Comparison of ENCODE assay signal across 8 mouse cellular contexts in genomic region chr6:92183621-92184131, GRCm38 (mm10). TPM values are rescaled to one million over a fixed set of nuclear protein-coding genes. Genes with fewer than 3 reads are reported as not detected.
DNase-seq lines count a peak whose midpoint lies in the region; ATAC-seq lines count a peak whose summit lies in the region.

Gene Mrps25, minus strand, starts transcription at chr6:92184033.

- DNase-seq in T-cell, adult 2 months (ENCODE audit: low spot score): peak; percentile 14
- peak; percentile 83 to 89 for DNase-seq in cerebellum, postnatal 25 days
- DNase-seq in frontal cortex, postnatal 25 days (ENCODE audit: low spot score in 2 of 2): peak; percentile 39 to 63
- DNase-seq in layer of hippocampus, postnatal 14 days (ENCODE audit: low spot score in 2 of 2): peak; percentile 59 to 71
- DNase-seq in lung, postnatal 14 days: peak; percentile 68
- peak; percentile 83 for DNase-seq in retina, embryonic 14.5 days (ENCODE audit: low spot score)
- DNase-seq in thymus, postnatal 36 days: peak; percentile 61 to 62

- peak within 1 kb of the TSS; percentile 85 for H3K4me3 ChIP-seq in hindbrain, embryonic 13.5 days

- peaks cover 53% of the 10 kb centered on the region for H3K36me3 ChIP-seq in hindbrain, embryonic 13.5 days

- peak; percentile 95 for ATAC-seq in hindbrain, embryonic 13.5 days (ENCODE audit: low FRiP score)

- H3K4me2 ChIP-seq in hindbrain, embryonic 13.5 days: peak within 1 kb of the TSS; percentile 86

- peak within 1 kb of the TSS; percentile 73 for H3K27ac ChIP-seq in hindbrain, embryonic 13.5 days

- H3K9ac ChIP-seq in hindbrain, embryonic 13.5 days: peak within 1 kb of the TSS; percentile 87

- 0 out of 2 replicates have a peak, but pooled peaks cover 5% of the 10 kb centered on the region for H3K9me3 ChIP-seq in hindbrain, embryonic 13.5 days

- H3K4me1 ChIP-seq in hindbrain, embryonic 13.5 days (replicated peaks): peaks cover 15% of the 10 kb centered on the region

- under 1% methylated on average over 42 of the region's 42 CpGs for WGBS in hindbrain, embryonic 13.5 days

- no peaks in the 10 kb centered on the region for H3K27me3 ChIP-seq in hindbrain, embryonic 13.5 days

RNA-seq across cellular contexts. Expression of gene Mrps25, which starts in this region (rescaled TPM):
- polyA plus RNA-seq in hindbrain, embryonic 13.5 days (2015; fragmentation: Nextera tagmentation; extraction: Ambion mirVana): 64.1 and 67.2 TPM in 2 replicates
- total RNA-seq in layer of hippocampus, postnatal 14 days (2021): 10 to 100 TPM; 53.0 to 58.5 TPM

Comparison
In these comparisons a context has a peak if more than half of its experiments do, and no peak if none do; other contexts are left out.
1. Peak in every context shown above with its lines: DNase-seq, ATAC-seq, H3K4me3 ChIP-seq and H3K27ac ChIP-seq.
2. DNase-seq: peak in every context shown above with its lines; median percentile 86 in cerebellum, postnatal 25 days; 83 in retina, embryonic 14.5 days; 68 in lung, postnatal 14 days; 65 in layer of hippocampus, postnatal 14 days; 62 in thymus, postnatal 36 days; 51 in frontal cortex, postnatal 25 days; 14 in T-cell, adult 2 months.